Mouse (Mus musculus) embryonic facial prominence, embryonic 15.5 days (tissue): ENCODE results near the gene Zdhhc1. TPM values are rescaled to one million over a fixed set of nuclear protein-coding genes. Genes with fewer than 3 reads are reported as not detected.

ENCODE experiments used
- ATAC-seq: fragments of 200-750 bp; cut with Nextera tagmentation; 2 replicates; pipeline ENCODE4 v1.8.0; 2017; ENCODE audit warnings: low read depth, moderate TSS enrichment; ENCODE audit not compliant: insufficient number of reproducible peaks, low FRiP score, low TSS enrichment
- H3K27ac ChIP-seq: fragments of 300-500 bp; sonication (generic); replicated peaks from 2 replicates; pipeline ENCODE4 v1.5.1; 2015; ENCODE audit warnings: mild to moderate bottlenecking, inconsistent platforms
- H3K27me3 ChIP-seq: fragments of 300-500 bp; sonication (generic); 2 replicates; pipeline ENCODE4 v1.6.1; 2015; ENCODE audit warnings: inconsistent platforms
- H3K36me3 ChIP-seq: fragments of 300-500 bp; sonication (generic); 2 replicates; pipeline ENCODE4 v1.6.1; 2015; ENCODE audit warnings: mild to moderate bottlenecking, inconsistent platforms
- H3K4me1 ChIP-seq: fragments of 300-500 bp; sonication (generic); 2 replicates; pipeline ENCODE4 v1.6.1; 2015; ENCODE audit warnings: inconsistent platforms
- H3K4me2 ChIP-seq: fragments of 300-500 bp; sonication (generic); replicated peaks from 2 replicates; pipeline ENCODE4 v1.6.1; 2015; ENCODE audit warnings: mild to moderate bottlenecking, inconsistent platforms
- H3K4me3 ChIP-seq: fragments of 300-500 bp; sonication (generic); replicated peaks from 2 replicates; pipeline ENCODE4 v1.5.1; 2015; ENCODE audit warnings: mild to moderate bottlenecking, inconsistent platforms
- H3K9ac ChIP-seq: fragments of 300-500 bp; sonication (generic); 2 replicates; pipeline ENCODE4 v1.6.1; 2015; ENCODE audit warnings: inconsistent platforms
- H3K9me3 ChIP-seq: fragments of 300-500 bp; sonication (generic); replicated peaks from 2 replicates; pipeline ENCODE4 v1.6.1; 2016; ENCODE audit warnings: inconsistent platforms
- WGBS: fragments of 180-500 bp; shearing (Covaris S2); methylation state at CpG from one replicate; pipeline ENCODE4 v1.1.7; 2015; 5-methylcytosine and 5-hydroxymethylcytosine counted together
- polyA plus RNA-seq: library from polyadenylated mRNA; unstranded; fragments of >200 nt; fragmentation: Nextera tagmentation; extraction: Ambion mirVana; gene quantifications from 2 replicates; pipeline ENCODE4 v1.2.1, GENCODE M21; 2015

The Zdhhc1 gene
- polyA plus RNA-seq, 1 experiment from 2014 or later, result 59.8 TPM

DNA sequence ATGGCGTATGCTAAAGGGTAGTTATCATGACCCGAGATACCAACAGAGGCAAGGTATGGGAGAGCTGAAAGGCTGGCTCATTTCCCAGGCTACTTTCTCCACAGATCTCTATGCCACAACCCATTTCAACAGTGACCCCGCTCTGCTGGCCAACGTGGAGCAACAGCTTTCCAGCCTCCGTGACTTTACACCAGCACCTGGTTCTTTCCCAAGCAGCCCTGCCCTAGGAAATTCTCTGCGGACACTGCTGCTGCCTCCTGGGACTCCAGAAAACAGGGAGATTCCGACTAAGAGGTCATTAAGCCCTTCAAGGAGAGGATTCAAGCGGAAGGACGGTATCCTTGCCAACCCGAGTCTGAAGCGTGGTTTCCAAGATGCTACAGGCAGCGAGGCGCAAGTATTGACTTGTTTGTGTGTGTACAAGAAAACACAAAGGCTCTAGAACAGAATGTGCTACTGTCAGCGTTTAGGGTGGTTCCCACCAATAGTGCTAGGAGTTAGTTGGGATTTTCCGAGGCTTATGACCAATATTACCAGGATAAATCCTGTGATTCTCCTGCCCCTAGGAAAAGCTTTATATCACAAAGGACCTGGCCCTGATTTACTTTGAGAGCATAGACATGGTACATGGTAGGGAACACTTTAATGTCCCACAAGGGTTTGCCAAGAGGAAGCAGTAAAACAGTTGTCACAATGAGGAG lies 44.6 kb downstream of the Zdhhc1 start:
- Histone ChIP-seq H3K27ac (no peak overlapping the region), H3K36me3 (no peaks in the 10 kb centered on the region), H3K4me2 (no peak overlapping the region), H3K4me3 (no peak overlapping the region), H3K27me3 (no peaks in the 10 kb centered on the region), H3K9ac (no peak overlapping the region), H3K4me1 (no peaks in the 10 kb centered on the region), H3K9me3 (no peaks in the 10 kb centered on the region)
- no peak for ATAC-seq
- WGBS, result 55% methylated on average over 15 of the region's 15 CpGs

DNA sequence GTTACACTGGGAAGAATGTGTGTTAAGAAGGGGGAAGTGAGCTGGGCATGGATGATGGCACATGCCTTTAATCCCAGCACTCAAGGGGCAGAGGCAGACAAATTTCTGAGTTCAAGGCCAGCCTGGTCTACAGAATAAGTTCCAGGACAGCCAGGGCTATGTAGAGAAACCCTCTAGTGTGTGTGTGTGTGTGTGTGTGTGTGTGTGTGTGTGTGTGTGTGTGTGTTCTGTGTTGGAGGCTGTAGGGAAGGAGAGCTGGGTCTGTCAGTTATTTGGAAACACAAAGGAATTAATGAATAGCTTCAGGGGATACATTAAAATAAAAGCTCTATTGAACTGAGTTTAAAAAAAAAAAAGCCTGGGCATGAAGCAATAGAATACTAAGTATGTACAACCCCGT lies 45.7 kb downstream of the Zdhhc1 start:
- no peaks in the 10 kb centered on the region for H3K27me3 ChIP-seq
- no peak overlapping the region for H3K4me3 ChIP-seq
- no peaks in the 10 kb centered on the region for H3K36me3 ChIP-seq
- H3K27ac ChIP-seq, result no peak overlapping the region
- WGBS, result 44% methylated on average over 1 of the region's 1 CpGs
- no peaks in the 10 kb centered on the region for H3K9me3 ChIP-seq
- no peaks in the 10 kb centered on the region for H3K4me1 ChIP-seq
- H3K4me2 ChIP-seq, result no peak overlapping the region
- no peak overlapping the region for H3K9ac ChIP-seq
- no peak for ATAC-seq

DNA sequence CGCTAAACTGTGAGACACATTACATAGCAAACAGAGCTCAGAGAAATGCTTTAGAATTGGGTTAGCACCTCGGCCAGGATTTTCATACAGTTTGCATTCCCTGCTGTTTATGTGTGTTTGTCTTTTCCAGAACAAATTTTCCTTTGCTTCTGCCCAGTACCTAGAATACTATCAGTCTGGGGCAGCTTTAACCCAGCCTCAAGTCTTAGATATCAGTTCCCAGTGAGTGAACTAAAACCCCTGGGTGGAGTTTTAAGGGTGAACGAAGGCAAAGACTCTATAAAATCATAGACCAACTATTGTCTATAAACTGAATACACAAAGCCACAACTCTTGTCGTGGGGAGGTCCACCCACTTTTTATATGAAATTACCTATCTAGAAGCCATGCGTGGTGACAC lies 48.1 kb downstream of the Zdhhc1 start:
- WGBS, result 84% methylated on average over 5 of the region's 5 CpGs
- Histone ChIP-seq H3K4me3 (no peak overlapping the region), H3K4me1 (peaks cover 3% of the 10 kb centered on the region; the same call in 1 of the 2 replicates), H3K27me3 (no peaks in the 10 kb centered on the region; the same call in 1 of the 2 replicates), H3K4me2 (no peak overlapping the region), H3K9me3 (no peaks in the 10 kb centered on the region), H3K27ac (no peak overlapping the region), H3K9ac (no peak overlapping the region), H3K36me3 (no peaks in the 10 kb centered on the region)
- no peak for ATAC-seq

DNA sequence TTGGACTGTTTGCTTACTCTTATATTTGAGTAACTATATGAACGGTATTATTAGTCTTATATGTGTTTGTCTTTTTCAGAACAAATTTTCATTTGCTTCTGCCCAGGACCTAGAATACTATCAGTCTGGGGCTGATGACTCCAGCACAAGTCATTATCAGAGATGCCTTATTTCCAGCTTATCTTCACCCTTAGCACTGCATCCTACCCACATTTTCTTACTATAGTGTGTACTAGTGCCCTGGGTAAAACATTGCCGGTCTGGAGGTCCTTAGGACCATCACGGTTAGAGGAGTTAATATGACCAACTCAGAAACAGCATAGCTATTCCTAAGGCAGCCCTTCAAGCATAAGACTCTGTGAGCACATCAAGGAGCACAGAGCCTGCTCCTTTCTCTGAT lies 48.5 kb downstream of the Zdhhc1 start:
- Histone ChIP-seq H3K27ac (no peak overlapping the region), H3K4me2 (no peak overlapping the region), H3K27me3 (peaks cover 3% of the 10 kb centered on the region; the same call in 1 of the 2 replicates), H3K4me1 (peaks cover 3% of the 10 kb centered on the region; the same call in 1 of the 2 replicates), H3K36me3 (no peaks in the 10 kb centered on the region), H3K9ac (no peak overlapping the region), H3K9me3 (no peaks in the 10 kb centered on the region), H3K4me3 (no peak overlapping the region)
- 87% methylated on average over 3 of the region's 3 CpGs for WGBS
- no peak for ATAC-seq

DNA sequence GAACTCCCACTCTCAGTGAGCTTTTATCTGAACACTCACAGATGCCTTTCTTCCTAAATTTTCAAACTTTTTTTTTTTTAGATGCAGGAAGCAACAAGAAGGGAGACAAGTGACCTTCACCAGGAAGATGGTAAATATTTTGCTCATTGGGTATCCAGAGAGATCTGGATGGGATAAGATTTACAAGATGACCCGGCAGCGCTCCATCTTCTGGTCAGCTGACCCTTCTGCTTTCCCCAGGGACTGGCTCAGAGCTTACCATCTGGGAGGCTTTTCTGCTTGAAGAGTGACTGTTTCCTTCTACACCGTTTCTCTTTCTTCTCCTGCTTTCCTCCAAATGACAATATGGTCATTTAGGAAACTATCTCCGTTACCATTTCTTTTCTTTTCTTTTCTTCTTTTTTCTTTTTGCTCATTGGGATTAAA lies 50.6 kb downstream of the Zdhhc1 start:
- 27% methylated on average over 4 of the region's 4 CpGs for WGBS
- Histone ChIP-seq H3K4me2 (no peak overlapping the region), H3K27me3 (peaks cover 3% of the 10 kb centered on the region; the same call in 1 of the 2 replicates), H3K4me3 (no peak overlapping the region), H3K9ac (no peak overlapping the region), H3K36me3 (no peaks in the 10 kb centered on the region), H3K4me1 (peaks cover 3% of the 10 kb centered on the region; the same call in 1 of the 2 replicates), H3K27ac (no peak overlapping the region), H3K9me3 (no peaks in the 10 kb centered on the region)
- ATAC-seq, result no peak

DNA sequence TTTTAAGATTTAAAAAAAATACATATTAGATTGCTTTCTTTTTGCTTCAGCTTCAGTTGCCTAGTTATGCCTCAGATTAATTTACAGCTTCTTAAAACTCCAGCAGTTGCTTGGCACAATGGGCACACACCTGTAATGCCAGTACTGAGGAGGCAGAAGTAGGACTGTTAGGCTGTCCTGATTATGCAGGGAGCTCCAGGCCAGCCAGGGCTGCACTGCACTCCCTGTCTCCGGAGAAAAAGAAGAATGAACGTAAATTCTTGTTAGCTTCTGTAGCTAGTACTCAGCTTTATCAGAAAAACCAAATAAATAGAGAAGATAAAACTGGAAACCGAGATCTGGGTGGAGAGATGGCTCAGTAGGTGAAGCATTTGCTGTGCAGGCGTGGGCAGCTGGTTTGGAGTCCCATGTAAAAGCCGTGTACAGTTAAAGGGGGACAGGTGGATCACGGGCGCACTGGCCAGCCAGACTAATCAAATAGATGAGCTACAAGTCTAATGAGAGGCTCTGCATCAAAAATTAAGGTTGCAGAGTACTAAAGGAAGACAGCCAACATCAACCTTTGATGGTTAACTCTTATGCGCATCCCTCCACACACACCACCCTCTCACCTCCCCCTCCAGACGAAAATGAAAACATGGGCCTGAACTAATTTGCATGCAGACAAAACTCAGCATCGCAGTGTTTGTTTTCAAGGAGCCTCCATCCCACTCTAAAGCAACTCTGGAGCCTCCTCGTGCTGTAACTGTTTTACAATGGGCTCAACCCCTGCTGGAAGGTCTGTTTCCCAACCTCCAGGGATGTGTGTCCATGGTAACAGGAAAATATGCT lies 51.2 kb downstream of the Zdhhc1 start:
- no peak overlapping the region for H3K4me2 ChIP-seq
- H3K27ac ChIP-seq, result no peak overlapping the region
- H3K27me3 ChIP-seq, result peaks cover 3% of the 10 kb centered on the region; the same call in 1 of the 2 replicates
- 34% methylated on average over 11 of the region's 11 CpGs for WGBS
- peaks cover 3% of the 10 kb centered on the region; the same call in 1 of the 2 replicates for H3K4me1 ChIP-seq
- H3K4me3 ChIP-seq, result no peak overlapping the region
- ATAC-seq, result no peak
- no peak overlapping the region for H3K9ac ChIP-seq
- no peaks in the 10 kb centered on the region for H3K9me3 ChIP-seq
- no peaks in the 10 kb centered on the region for H3K36me3 ChIP-seq

DNA sequence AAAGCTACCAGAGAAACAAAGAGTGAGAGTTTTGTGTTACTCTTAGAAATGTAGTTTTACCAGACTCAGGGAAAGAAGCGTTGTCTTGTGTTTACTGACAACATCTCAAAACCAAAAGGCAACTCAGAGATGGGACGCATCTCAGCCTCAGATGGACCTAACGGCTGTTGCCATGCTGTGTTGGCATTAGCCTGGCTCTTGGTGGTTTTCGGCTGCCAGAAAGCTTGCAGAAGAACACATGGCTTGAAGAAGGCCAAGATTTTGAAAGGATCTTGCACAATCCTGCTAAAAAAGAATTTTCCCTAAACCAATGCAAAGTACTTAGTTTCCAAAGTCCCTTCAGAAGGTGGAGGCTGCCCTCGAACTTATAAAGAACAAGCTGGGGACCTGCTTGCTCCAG lies 54.0 kb downstream of the Zdhhc1 start:
- H3K4me1 ChIP-seq, result peaks cover 3% of the 10 kb centered on the region; the same call in 1 of the 2 replicates
- H3K9me3 ChIP-seq, result no peaks in the 10 kb centered on the region
- 83% methylated on average over 5 of the region's 5 CpGs for WGBS
- H3K4me2 ChIP-seq, result no peak overlapping the region
- no peak overlapping the region for H3K4me3 ChIP-seq
- no peak overlapping the region for H3K27ac ChIP-seq
- no peaks in the 10 kb centered on the region for H3K36me3 ChIP-seq
- no peak for ATAC-seq
- H3K9ac ChIP-seq, result no peak overlapping the region
- H3K27me3 ChIP-seq, result peaks cover 3% of the 10 kb centered on the region; the same call in 1 of the 2 replicates

DNA sequence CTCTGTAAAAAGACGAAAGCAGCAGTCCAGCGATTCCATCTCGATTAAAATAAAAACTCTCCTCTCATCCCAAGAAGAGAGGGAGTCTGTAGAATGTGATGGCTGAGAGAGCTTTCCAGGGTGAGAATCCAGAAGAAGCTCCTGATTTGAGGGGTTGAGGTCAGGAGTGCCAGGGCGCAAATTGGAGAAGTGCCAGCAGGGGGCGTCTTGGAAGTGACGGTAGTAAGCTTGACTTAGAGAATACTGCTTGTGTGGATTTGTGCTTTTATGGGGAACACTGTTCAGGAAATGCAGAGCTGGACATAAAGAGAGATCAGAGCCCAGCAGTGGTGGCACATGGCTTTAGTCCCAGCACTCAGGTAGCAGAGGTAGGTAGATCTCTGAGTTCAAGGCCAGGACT lies 55.3 kb downstream of the Zdhhc1 start:
- Histone ChIP-seq H3K4me2 (no peak overlapping the region), H3K27ac (no peak overlapping the region), H3K9me3 (no peaks in the 10 kb centered on the region), H3K4me1 (peaks cover 3% of the 10 kb centered on the region; the same call in 1 of the 2 replicates), H3K9ac (no peak overlapping the region), H3K27me3 (peaks cover 3% of the 10 kb centered on the region; the same call in 1 of the 2 replicates), H3K4me3 (no peak overlapping the region), H3K36me3 (no peaks in the 10 kb centered on the region)
- WGBS, result 8% methylated on average over 6 of the region's 6 CpGs
- ATAC-seq, result no peak

DNA sequence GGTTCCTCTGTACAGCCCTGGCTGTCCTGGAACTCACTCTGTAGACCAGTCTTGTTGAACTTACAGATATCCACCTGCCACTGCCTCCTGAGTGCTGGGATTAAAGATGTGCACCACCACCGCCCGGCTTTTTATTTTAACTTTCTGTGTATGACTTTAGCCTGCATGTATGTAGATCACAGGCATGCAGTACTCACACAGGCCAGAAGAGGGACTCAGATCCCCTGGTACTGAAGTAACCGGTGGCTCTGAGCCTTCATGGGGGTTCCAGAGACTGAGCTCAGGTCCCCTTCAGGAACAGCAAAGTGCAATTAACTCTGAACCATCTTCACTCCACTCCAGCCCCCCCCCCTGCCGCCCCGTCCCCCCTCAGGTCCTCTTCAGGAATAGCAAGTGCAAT lies 57.8 kb downstream of the Zdhhc1 start:
- 35% methylated on average over 5 of the region's 5 CpGs for WGBS
- H3K9me3 ChIP-seq, result no peaks in the 10 kb centered on the region
- no peak for ATAC-seq
- no peak overlapping the region for H3K4me2 ChIP-seq
- no peaks in the 10 kb centered on the region for H3K4me1 ChIP-seq
- no peak overlapping the region for H3K4me3 ChIP-seq
- H3K9ac ChIP-seq, result no peak overlapping the region
- no peaks in the 10 kb centered on the region for H3K36me3 ChIP-seq
- H3K27me3 ChIP-seq, result peaks cover 3% of the 10 kb centered on the region; the same call in 1 of the 2 replicates
- no peak overlapping the region for H3K27ac ChIP-seq

DNA sequence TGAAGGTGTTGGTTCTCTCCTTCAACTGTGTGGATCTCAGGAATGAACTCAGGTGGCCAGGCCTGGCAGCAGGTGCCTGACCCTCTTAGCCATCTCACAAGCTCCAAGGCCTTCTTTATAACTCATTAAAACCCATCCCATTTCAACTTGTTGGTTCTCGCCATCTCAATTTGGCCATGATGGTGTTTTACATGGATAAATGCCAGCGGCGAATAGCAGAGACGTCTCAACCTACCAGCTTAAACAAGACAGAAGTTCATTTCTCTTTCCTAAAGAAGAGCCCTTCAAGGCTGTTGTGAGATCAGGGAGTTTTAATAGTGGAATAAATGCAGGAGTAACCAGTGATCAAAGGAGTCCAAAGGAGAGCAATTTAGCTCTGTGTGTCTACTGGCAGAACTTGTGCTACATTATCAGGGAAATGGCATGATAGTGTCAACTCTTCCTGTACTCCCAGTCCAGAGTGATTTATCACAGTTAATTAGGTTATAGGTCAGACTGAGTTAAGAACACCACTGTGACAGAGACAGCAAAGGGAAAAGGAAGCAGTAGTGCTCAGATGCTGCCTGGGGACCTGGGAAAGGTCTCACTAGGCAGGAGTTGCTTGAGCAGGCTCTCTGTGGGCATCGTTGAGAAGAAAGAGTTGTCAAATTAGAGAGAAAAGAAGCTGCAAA lies 59.5 kb downstream of the Zdhhc1 start:
- Histone ChIP-seq H3K4me1 (peaks cover 10% of the 10 kb centered on the region; the same call in 1 of the 2 replicates), H3K4me2 (no peak overlapping the region), H3K36me3 (no peaks in the 10 kb centered on the region), H3K4me3 (no peak overlapping the region), H3K27ac (no peak overlapping the region), H3K9me3 (no peaks in the 10 kb centered on the region), H3K9ac (no peak overlapping the region), H3K27me3 (no peaks in the 10 kb centered on the region)
- no peak for ATAC-seq
- 85% methylated on average over 5 of the region's 5 CpGs for WGBS

DNA sequence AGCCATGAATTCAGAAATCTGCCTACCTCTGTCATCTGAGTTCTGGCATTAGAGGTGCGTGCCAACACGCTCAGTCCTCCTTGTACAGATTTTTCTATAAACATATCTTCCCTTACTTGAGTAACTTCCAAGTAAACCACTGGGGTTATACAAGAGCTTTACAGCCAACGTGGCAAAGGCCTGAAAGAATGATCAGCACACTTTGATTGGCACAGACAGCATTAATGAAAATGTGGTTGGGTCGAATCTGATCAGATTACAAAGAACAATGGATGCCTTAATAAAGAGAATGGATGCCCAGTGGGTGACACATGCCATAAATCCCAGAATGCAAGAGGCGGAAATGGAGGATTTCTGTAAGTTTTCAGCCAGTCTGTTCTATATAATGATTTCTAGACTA lies 60.5 kb downstream of the Zdhhc1 start:
- H3K4me2 ChIP-seq, result no peak overlapping the region
- WGBS, result 62% methylated on average over 5 of the region's 5 CpGs

More for the DNA sequence above, 60.5 kb downstream of the Zdhhc1 start:
- Histone ChIP-seq H3K27ac (no peak overlapping the region), H3K27me3 (no peaks in the 10 kb centered on the region), H3K9me3 (no peaks in the 10 kb centered on the region), H3K9ac (no peak overlapping the region), H3K36me3 (no peaks in the 10 kb centered on the region), H3K4me3 (no peak overlapping the region), H3K4me1 (peaks cover 10% of the 10 kb centered on the region; the same call in 1 of the 2 replicates)
- ATAC-seq, result no peak
